In the genomic region with DNA sequence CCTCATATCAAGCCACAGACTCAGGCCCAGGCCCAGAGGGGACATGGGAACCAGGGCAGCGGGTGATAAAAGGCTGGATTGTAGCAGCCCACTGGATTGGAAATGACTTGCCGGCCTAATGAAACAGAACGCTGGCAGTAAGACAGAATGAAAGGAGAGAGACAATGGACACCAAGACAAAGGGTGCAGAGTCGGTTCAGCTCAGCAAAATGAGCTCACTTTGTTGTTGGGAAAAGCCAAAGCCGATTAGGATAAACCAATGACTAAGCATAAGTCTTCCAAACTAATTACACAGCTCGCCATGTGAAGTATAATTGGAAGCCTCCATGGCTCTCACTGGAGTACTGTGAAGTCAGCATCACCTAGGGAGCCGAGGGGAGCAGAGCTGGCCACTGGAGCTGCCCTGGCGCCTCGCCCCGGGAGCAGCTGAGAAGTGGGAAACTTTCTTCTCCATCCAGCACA, we compare ENCODE assay signal across 8 mouse cellular contexts.
DNase-seq lines count a peak whose midpoint lies in the region; TF ChIP-seq lines count a peak whose summit lies in the region.

No protein-coding gene starts in this region.

- no peak overlapping the region for H3K4me3 ChIP-seq in heart, adult 2 months
- H3K4me3 ChIP-seq in limb, embryonic 10.5 days: 0 out of 2 replicates have a peak overlapping the region, but pooled peaks have one; percentile 16

- no peak for DNase-seq in heart, adult 2 months
- DNase-seq in heart, adult 11 months: no peak
- DNase-seq in Muller cell, postnatal 12 days (ENCODE audit: inconsistent ontology term): peak; percentile 97
- DNase-seq in gastrocnemius, postnatal 10 days: peak; percentile 75
- DNase-seq in limb, embryonic 10.5 days (ENCODE audit: low spot score): no peak
- DNase-seq in right cerebral cortex, postnatal 10 days (ENCODE audit: low spot score in 2 of 2): peak; percentile 74 to 80
- no peak for DNase-seq in c-Kit-positive CD71-positive TER-119-positive erythroid progenitor cells, embryonic 14.5 days (ENCODE audit: low spot score)
- DNase-seq in cerebellum, adult 18-20 months: no peak

- no peak for TF ChIP-seq EP300 in heart, adult 2 months (IDR thresholded peaks at IDR 0.05; ENCODE audit: insufficient read depth, low read depth, low read length)

- peak overlapping the region; percentile 75 for H3K27ac ChIP-seq in heart, adult 2 months
- peak overlapping the region; percentile 75 for H3K27ac ChIP-seq in limb, embryonic 10.5 days

- TF ChIP-seq CTCF in heart, adult 2 months (IDR thresholded peaks at IDR 0.05): no peak

- H3K9me3 ChIP-seq in limb, embryonic 10.5 days (replicated peaks): no peaks in the 10 kb centered on the region

- no peaks in the 10 kb centered on the region for H3K27me3 ChIP-seq in heart, adult 2 months (ENCODE audit: control insufficient read depth, insufficient read depth, low read length)
- no peaks in the 10 kb centered on the region for H3K27me3 ChIP-seq in limb, embryonic 10.5 days (ENCODE audit: low read depth, poor library complexity, severe bottlenecking)

- H3K4me1 ChIP-seq in heart, adult 2 months (ENCODE audit: control insufficient read depth, insufficient read depth, low read length): peaks cover 25% of the 10 kb centered on the region
- peaks cover 94% of the 10 kb centered on the region for H3K4me1 ChIP-seq in limb, embryonic 10.5 days

- peaks cover 16% of the 10 kb centered on the region for H3K36me3 ChIP-seq in heart, adult 2 months (ENCODE audit: control insufficient read depth, insufficient read depth, low read length)
- H3K36me3 ChIP-seq in limb, embryonic 10.5 days: peaks cover 33% of the 10 kb centered on the region

- TF ChIP-seq POLR2A in heart, adult 2 months (IDR thresholded peaks at IDR 0.05; ENCODE audit: insufficient read depth, low read depth, low read length): no peak

- H3K9ac ChIP-seq in heart, adult 2 months (ENCODE audit: low read depth, low read length): 0 out of 2 replicates have a peak overlapping the region, but pooled peaks have one; percentile 31

- intact Hi-C loops in heart, adult 2 months (cut with DNase I): no loop called here

- H3K79me2 ChIP-seq in heart, adult 2 months (replicated peaks; ENCODE audit: control insufficient read depth, insufficient read depth, low read length): no peaks in the 10 kb centered on the region

- 31% methylated on average over 10 of the region's 10 CpGs for WGBS in heart, adult 2 months
- WGBS in limb, embryonic 10.5 days: 13% methylated on average over 10 of the region's 10 CpGs

Comparison
In these comparisons a context has a peak if more than half of its experiments do, and no peak if none do; other contexts are left out.
1. DNase-seq: peak in Muller cell, postnatal 12 days (single experiment), gastrocnemius, postnatal 10 days (single experiment) and right cerebral cortex, postnatal 10 days (2 of 2); none in heart, adult 2 months (0 of 2), heart, adult 11 months (single experiment), limb, embryonic 10.5 days (single experiment), c-Kit-positive CD71-positive TER-119-positive erythroid progenitor cells, embryonic 14.5 days (single experiment) and cerebellum, adult 18-20 months (0 of 2).